Mouse (Mus musculus) urinary bladder, postnatal 0 days (tissue): ENCODE measurements around the gene Micu2. TPM values are rescaled to one million over a fixed set of nuclear protein-coding genes. Genes with fewer than 3 reads are reported as not detected.

ENCODE experiments used
- polyA plus RNA-seq: library from polyadenylated mRNA; unstranded; fragments of >200 nt; fragmentation: Nextera tagmentation; extraction: Ambion mirVana; gene quantifications from 2 replicates; pipeline ENCODE4 v1.2.1, GENCODE M21; 2015

Micu2 gene
- polyA plus RNA-seq, result 54.2 and 59.7 TPM in 2 replicates

GRCm38 (mm10) chr14:57998526-57999401, at the start of gene Micu2:
Gene Micu2, minus strand, starts transcription at chr14:57999262.

GRCm38 (mm10) chr14:57890011-57890842, 108.8 kb downstream of the Micu2 start, which contains the start of gene Zdhhc20:
Gene Zdhhc20, minus strand, starts transcription at chr14:57890276.

Other genes starting within 250 kb of the Micu2 start
- gene Lats2, start 240.9 kb downstream of the Micu2 start, polyA plus RNA-seq, result 27.7 and 33.2 TPM in 2 replicates
- gene Sap18, start 201.1 kb downstream of the Micu2 start, polyA plus RNA-seq, result 15.4 and 16.3 TPM in 2 replicates
- gene Ska3, start 173.1 kb downstream of the Micu2 start, polyA plus RNA-seq, result 4.8 and 7.8 TPM in 2 replicates
- gene Mrpl57, start 173.0 kb downstream of the Micu2 start, polyA plus RNA-seq, result 171 and 199 TPM in 2 replicates
- gene Zdhhc20, start 109.0 kb downstream of the Micu2 start, polyA plus RNA-seq, result 50.4 and 60.6 TPM in 2 replicates
- gene Fgf9, start 71.3 kb upstream of the Micu2 start, polyA plus RNA-seq, result 5.8 and 5.9 TPM in 2 replicates